Mouse (Mus musculus): ENCODE measurements around the gene Irs1. TPM values are rescaled to one million over a fixed set of nuclear protein-coding genes. Genes with fewer than 3 reads are reported as not detected.
A peak's percentile ranks its signal among the peaks of the same experiment; 100 is the strongest.

The Irs1 gene
- 10 to 100 TPM; 29.7 to 31.3 TPM for total RNA-seq (2021)
- long read RNA-seq, full-length matches to known transcripts, result 1 of 7 reads
- long read RNA-seq, partial matches to known transcripts, result 0 of 7 reads
- long read RNA-seq, other reads (novel, unspliced or antisense), result 6 of 7 reads

GRCm38 (mm10) chr1:82291151-82291797 lies at the start of gene Irs1:
Gene Irs1 (minus strand): TSS chr1:82291416.
- DNase-seq (ENCODE audit: low spot score in 2 of 2), result peak; percentile 84 to 87

- no peak for DNase-seq (ENCODE audit: low spot score in 2 of 2)
Measured at GRCm38 (mm10) chr1:82334506-82334905, 43.3 kb upstream of the Irs1 start.

GRCm38 (mm10) chr1:82329954-82330247 lies 38.7 kb upstream of the Irs1 start:
- no peak for DNase-seq (ENCODE audit: low spot score in 2 of 2)

DNA sequence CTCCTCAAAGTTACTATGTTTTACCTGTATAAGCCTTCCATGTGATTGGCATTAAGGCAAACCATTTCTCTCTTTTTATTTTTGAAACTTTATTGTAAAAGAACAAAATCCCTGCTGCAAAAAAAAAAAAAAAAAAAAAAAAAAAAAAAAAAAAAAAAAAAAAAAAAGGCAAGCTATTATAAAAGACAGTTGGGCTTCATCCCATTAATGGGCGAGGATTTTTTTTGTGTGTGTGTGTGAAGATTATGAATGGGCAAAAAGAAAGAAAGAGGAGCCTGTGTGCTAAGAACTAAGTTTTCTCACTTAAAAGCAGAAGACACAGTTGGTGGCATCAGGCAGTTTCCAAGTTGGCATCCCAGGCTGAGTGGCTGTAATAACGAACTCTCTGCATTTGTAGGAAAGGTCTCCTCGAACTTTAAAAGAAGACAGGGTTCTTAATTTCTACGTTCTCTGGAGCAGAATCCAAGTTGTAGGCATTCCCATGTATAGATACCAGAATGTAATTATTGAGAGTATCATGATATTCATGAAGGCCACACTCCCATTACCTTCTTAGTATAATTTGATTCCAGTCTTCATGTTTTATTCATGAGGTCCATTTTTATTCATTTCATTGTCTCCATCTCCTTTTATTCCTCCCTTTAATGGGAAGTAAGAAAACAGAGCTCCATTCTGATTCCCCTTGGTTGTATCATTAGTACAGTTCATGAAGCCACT lies 38.2 kb upstream of the Irs1 start:
- DNase-seq (ENCODE audit: low spot score in 2 of 2), result no peak

- DNase-seq (ENCODE audit: low spot score in 2 of 2), result no peak
Measured at GRCm38 (mm10) chr1:82328033-82328775, 37.0 kb upstream of the Irs1 start.

DNA sequence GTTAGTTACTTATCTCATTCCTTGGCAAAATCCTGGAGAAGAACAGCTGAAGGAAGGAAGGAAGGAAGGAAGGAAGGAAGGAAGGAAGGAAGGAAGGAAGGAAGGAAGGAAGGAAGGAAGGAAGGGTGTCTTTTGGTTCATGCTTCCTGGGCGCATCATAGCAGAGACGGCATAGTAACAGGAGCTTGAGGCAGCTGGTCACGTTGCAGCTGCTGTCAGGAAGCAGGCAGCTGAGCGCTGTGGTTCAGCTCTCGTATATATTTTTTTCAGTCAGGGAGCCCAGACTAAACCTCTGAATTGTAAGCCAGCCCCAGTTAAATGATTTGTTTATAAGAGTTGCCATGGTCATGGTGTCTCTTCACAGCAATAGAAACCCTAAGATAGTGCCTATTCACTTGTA lies 34.9 kb upstream of the Irs1 start:
- no peak for DNase-seq (ENCODE audit: low spot score in 2 of 2)

GRCm38 (mm10) chr1:82324131-82324785 lies 33.0 kb upstream of the Irs1 start:
- no peak for DNase-seq (ENCODE audit: low spot score in 2 of 2)

DNA sequence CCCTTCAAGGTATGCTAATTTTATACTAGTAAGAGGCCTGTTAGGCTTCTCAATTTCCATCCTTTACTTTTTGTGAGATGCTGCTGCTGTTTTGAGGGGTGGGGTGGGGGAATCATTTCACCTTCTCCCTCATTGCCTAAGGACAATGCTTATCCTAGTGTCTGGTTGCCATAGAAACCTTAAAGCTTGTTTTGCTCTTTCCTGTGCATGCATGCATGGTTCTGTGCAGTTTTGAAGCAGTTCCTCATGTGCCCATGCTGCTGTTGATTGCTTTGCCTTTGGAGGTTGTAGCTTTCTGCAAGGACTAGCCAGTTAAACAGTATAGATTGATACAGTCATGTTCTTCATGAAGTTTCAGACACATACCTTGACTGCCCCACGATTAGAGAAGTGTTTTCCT lies 30.2 kb upstream of the Irs1 start:
- DNase-seq (ENCODE audit: low spot score in 2 of 2), result no peak

DNA sequence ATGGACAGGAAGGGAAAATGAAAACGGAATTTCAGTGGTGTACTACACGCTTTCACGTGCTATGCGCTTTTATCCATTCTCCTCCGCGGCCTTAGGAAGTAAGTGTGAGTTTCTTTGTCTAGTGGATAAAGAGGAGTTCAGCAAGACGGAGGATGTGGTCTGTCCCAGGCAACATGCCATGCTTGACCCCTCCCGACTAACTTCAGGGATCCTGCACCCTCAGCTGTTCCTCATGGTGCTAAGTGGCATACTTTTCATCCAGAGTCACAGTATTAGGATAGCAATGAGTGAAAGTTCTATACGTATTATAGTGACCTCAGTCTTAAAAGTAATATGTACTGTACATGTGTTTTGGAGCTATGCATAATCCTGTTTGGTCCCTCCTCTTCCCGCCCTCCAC lies 29.6 kb upstream of the Irs1 start:
- DNase-seq (ENCODE audit: low spot score in 2 of 2), result peak in 1 of 2 experiments; percentile 16

DNA sequence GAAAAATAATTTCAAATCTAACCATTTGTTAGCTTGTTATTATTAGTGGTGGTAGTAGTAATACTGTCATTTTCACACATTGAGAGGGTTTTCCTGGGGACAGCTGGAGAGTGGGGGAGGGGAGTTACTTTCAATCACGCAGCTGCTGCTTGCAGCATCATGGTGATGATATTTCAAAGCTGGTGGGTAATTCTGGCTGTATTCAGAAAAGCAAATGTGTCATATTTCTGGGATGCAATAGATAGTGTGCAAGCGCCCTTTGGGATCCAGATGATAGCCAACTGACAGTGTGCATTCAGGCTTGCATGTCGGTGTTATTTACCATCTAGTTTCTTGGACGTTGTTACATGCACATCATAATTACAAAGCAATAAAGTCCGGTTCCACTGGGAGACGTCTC lies 29.2 kb upstream of the Irs1 start:
- DNase-seq (ENCODE audit: low spot score in 2 of 2), result peak; percentile 48 to 56

DNA sequence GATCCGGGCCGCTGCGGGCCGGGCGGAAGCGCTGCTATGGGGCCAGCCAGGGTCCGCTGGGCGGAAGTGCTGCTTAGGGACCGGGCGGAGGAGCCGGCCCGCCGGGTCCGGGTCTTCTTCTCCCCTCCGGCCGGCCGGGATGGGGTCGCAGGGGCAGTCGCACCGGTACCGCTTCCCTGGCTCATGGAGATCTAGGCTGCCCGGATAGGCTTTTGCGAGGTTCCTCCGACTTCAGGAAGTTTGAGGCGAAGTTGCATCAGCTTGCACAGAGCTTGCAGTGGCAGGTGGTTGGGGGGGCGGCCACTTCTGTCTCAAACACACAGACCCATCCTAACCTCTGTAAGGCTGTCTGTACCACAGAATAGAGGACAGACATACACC lies 25.5 kb upstream of the Irs1 start:
- no peak for DNase-seq (ENCODE audit: low spot score in 2 of 2)

- peak; percentile 97 to 98 for DNase-seq (ENCODE audit: low spot score in 2 of 2)
Measured at GRCm38 (mm10) chr1:82316111-82316745, 25.0 kb upstream of the Irs1 start, which contains the start of gene Rhbdd1. Gene Rhbdd1 (plus strand): TSS chr1:82316452.

DNA sequence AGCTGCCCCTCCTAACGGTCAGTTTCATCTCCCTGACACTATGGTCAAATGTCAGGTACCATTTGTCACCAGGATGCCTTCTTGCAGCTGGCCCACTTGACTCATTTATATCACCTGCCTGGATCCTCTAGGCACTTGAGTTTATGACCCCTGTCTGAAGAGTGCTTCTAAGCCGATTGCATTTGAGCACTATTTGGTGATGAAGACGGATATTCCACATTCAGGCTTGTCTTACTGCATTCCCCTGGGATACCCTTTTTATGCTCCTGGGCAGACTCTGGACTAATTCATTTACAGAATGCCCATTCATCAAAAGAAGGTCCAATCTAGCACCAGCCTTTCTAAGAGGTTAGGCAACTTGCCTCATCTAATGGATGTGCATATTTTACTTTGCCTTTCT lies 13.3 kb upstream of the Irs1 start:
- no peak for DNase-seq (ENCODE audit: low spot score in 2 of 2)

DNA sequence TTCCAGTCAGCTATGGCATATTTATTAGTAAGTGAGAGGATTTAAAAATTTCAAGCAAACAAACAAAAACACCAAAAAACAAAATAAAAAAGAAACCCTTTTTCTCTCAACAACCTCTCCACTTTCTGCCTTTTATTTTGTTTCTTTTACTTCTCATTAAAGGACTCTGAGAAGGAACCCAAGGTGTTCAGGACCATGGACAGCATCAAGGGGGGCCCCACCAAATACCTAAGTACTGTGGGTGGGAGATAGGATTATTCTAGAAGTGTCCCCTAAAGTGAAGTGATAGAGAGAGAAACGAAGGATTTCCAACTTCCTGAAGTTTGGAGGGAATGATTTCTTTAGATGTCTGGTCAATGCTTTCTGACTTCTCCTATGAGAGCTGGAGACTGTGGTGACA lies 7.4 kb upstream of the Irs1 start:
- no peak for DNase-seq (ENCODE audit: low spot score in 2 of 2)

DNA sequence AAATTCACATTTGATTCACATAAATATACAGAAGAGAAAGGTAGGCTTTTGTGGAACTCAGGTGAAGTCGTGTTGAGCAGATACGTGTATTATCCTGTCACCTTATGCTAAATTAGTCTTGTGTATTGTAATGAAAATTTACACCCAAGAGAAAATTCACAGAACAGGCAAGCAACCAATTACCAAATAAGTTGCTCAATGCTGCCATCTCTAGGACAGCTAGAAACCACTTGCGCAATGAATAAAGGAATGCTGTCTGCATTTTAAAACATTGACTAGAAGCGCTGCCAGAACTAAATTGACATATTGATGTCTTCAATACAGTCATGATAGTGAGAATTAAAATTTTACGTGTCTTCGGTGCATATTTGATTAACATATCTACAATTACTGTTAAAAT lies 2.9 kb upstream of the Irs1 start:
- DNase-seq (ENCODE audit: low spot score in 2 of 2), result peak; percentile 25 to 32

GRCm38 (mm10) chr1:82292771-82293170 lies 1.6 kb upstream of the Irs1 start:
- peak; percentile 53 to 77 for DNase-seq (ENCODE audit: low spot score in 2 of 2)

GRCm38 (mm10) chr1:82291930-82292712 lies 905 bp upstream of the Irs1 start:
- no peak for DNase-seq (ENCODE audit: low spot score in 2 of 2)

DNA sequence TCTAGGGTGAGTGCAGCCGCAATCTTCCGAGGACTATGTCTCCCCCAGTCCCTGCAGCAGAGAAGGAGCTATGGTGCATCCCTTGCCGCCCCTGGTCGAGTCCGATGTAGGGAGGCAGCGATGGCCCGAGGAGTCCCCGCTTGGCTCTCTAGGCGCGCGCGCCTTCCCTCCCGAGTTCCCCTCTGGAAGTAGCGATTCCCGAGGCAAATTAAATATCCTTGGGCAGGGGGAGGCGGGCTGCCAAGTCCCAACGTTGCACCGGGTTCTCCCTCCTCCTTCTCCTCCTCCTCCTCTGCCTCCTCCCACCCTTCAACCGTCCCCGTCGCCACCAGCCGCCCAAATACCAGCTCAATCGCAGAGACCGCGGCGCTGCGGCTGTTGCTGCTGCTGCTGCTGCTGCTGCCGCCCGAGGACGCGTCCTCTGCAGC lies 479 bp downstream of the Irs1 start:
- peak; percentile 83 to 88 for DNase-seq (ENCODE audit: low spot score in 2 of 2)

DNA sequence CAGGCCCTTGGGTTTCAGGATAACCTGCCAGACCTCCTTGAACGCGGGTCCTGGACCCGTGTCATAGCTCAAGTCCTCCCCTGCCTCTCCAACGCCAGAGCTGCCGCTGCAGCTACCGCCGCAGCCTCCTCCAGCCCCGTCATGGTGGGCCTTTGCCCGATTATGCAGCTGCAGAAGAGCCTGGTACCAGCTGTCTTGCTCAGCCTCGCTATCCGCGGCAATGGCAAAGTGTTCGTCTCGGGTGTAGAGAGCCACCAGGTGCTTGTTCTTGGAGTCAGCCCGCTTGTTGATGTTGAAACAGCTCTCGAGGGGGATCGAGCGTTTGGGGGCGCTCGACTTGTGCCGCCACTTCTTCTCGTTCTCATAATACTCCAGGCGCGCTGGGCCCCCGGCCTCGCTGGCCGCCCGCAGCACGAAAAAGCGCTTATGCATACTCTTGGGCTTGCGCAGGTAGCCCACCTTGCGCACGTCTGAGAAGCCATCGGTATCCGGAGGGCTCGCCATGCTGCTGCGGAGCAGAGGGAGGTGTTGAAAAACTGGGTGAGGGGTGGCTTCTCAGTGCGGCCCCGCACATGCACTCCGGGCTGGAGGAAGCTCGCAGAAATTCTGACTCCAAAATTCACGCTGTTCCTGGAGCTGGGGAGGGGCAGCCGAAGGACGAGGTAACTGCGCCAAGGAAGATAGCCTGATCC lies 1.1 kb downstream of the Irs1 start:
- peak; percentile 73 to 80 for DNase-seq (ENCODE audit: low spot score in 2 of 2)
